Mouse (Mus musculus): ENCODE results near the gene Lck.
A peak's percentile ranks its signal among the peaks of the same experiment; 100 is the strongest.

Gene Lck

DNA sequence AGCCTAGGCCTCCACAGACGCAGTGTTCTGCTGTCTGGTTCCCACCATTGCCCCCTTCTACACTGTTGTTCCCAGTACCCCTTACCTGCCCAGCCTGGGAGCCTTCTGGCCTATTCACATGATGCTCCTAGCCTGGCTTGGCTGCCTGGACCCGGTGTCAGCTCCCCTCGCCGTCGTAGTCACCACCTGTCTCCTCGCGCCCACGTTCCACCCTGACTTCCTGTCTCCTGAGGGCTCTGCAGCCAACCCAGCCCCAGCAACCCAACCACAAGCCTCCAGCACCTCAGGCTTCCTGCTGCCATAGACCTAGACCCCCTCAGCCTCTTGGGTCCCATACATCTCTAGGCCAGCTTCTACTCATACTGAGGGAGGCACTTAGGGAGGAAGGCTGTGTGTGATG is at the start of gene Lck:
Gene Lck, minus strand, starts transcription at position 212 of the 400 bp plus-strand sequence.
- Histone ChIP-seq H3K36me3 (ENCODE audit: insufficient read depth, low read length) (no peaks in the 10 kb centered on the region), H3K9me3 (ENCODE audit: low read length) (no peaks in the 10 kb centered on the region), H3K4me1 (replicated peaks; ENCODE audit: low read depth, low read length) (peaks cover 52% of the 10 kb centered on the region), H3K27me3 (ENCODE audit: insufficient read depth, low read length) (peaks cover 13% of the 10 kb centered on the region; the same call in 1 of the 2 replicates), H3K4me3 (replicated peaks; ENCODE audit: low read length) (no peak within 1 kb of the TSS)
- TF ChIP-seq NANOG (IDR thresholded peaks at IDR 0.05; ENCODE audit: borderline replicate concordance, low read length) (no peak), CTCF (conservative IDR thresholded peaks at IDR 0.05; ENCODE audit: low read length) (no peak), POU5F1 (IDR thresholded peaks at IDR 0.05; ENCODE audit: borderline replicate concordance, low read length) (no peak)

- H3K4me1 ChIP-seq (replicated peaks; ENCODE audit: low read depth, low read length) = peaks cover 82% of the 10 kb centered on the region
- H3K27me3 ChIP-seq (ENCODE audit: insufficient read depth, low read length) = no peaks in the 10 kb centered on the region
- peaks cover 29% of the 10 kb centered on the region for H3K36me3 ChIP-seq (ENCODE audit: insufficient read depth, low read length)
- no peak for TF ChIP-seq NANOG (IDR thresholded peaks at IDR 0.05; ENCODE audit: borderline replicate concordance, low read length)
- TF ChIP-seq POU5F1 (IDR thresholded peaks at IDR 0.05; ENCODE audit: borderline replicate concordance, low read length) = no peak
- no peak for TF ChIP-seq CTCF (conservative IDR thresholded peaks at IDR 0.05; ENCODE audit: low read length)
- H3K9me3 ChIP-seq (ENCODE audit: low read length) = no peaks in the 10 kb centered on the region
- H3K4me3 ChIP-seq (replicated peaks; ENCODE audit: low read length) = peak overlapping the region; percentile 73
These were observed 49.5 kb upstream of the Lck start for GRCm38 (mm10) chr4:129622803-129623535.

- Histone ChIP-seq H3K4me1 (replicated peaks; ENCODE audit: low read depth, low read length) (peaks cover 85% of the 10 kb centered on the region), H3K27me3 (ENCODE audit: insufficient read depth, low read length) (no peaks in the 10 kb centered on the region)
These were observed 48.8 kb upstream of the Lck start for GRCm38 (mm10) chr4:129622120-129622802.

DNA sequence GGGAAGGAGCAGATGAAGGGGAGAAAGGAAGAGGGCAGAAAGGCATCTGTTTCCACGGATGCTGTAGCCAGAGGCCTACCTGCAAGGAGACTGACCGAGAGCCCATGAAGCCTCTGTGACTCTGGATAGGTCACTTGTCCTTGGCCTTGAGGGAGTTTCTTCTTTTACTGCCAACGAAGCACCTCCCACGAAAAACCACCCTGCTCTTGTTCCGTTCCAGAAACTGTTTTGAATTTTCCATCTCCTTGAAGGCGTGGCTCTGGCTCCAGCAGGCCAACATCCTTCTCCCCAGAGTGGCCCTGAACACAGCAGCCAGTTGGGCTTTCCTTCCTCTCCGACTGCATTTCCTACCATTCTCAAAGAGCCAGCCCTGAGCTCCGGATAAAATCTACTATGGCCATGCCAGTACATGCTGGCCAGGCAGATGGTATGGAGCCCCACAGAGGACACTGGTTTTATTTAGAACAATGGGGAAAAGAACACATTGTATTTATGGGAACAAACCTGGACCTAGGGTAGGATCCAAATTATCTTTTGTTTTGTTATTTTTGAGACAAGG is 47.9 kb upstream of the Lck start:
- no peak for TF ChIP-seq CTCF (conservative IDR thresholded peaks at IDR 0.05; ENCODE audit: low read length)
- TF ChIP-seq NANOG (IDR thresholded peaks at IDR 0.05; ENCODE audit: borderline replicate concordance, low read length) = no peak
- TF ChIP-seq POU5F1 (IDR thresholded peaks at IDR 0.05; ENCODE audit: borderline replicate concordance, low read length) = no peak
- peaks cover 81% of the 10 kb centered on the region for H3K4me1 ChIP-seq (replicated peaks; ENCODE audit: low read depth, low read length)
- H3K9me3 ChIP-seq (ENCODE audit: low read length) = no peaks in the 10 kb centered on the region
- no peak overlapping the region for H3K4me3 ChIP-seq (replicated peaks; ENCODE audit: low read length)
- H3K36me3 ChIP-seq (ENCODE audit: insufficient read depth, low read length) = peaks cover 27% of the 10 kb centered on the region
- H3K27me3 ChIP-seq (ENCODE audit: insufficient read depth, low read length) = no peaks in the 10 kb centered on the region

More at GRCm38 (mm10) chr4:129622120-129622802, 48.8 kb upstream of the Lck start:
- Histone ChIP-seq H3K4me3 (replicated peaks; ENCODE audit: low read length) (peak overlapping the region; percentile 73), H3K36me3 (ENCODE audit: insufficient read depth, low read length) (peaks cover 27% of the 10 kb centered on the region), H3K9me3 (ENCODE audit: low read length) (no peaks in the 10 kb centered on the region)
- TF ChIP-seq POU5F1 (IDR thresholded peaks at IDR 0.05; ENCODE audit: borderline replicate concordance, low read length) = no peak
- no peak for TF ChIP-seq CTCF (conservative IDR thresholded peaks at IDR 0.05; ENCODE audit: low read length)
- no peak for TF ChIP-seq NANOG (IDR thresholded peaks at IDR 0.05; ENCODE audit: borderline replicate concordance, low read length)

DNA sequence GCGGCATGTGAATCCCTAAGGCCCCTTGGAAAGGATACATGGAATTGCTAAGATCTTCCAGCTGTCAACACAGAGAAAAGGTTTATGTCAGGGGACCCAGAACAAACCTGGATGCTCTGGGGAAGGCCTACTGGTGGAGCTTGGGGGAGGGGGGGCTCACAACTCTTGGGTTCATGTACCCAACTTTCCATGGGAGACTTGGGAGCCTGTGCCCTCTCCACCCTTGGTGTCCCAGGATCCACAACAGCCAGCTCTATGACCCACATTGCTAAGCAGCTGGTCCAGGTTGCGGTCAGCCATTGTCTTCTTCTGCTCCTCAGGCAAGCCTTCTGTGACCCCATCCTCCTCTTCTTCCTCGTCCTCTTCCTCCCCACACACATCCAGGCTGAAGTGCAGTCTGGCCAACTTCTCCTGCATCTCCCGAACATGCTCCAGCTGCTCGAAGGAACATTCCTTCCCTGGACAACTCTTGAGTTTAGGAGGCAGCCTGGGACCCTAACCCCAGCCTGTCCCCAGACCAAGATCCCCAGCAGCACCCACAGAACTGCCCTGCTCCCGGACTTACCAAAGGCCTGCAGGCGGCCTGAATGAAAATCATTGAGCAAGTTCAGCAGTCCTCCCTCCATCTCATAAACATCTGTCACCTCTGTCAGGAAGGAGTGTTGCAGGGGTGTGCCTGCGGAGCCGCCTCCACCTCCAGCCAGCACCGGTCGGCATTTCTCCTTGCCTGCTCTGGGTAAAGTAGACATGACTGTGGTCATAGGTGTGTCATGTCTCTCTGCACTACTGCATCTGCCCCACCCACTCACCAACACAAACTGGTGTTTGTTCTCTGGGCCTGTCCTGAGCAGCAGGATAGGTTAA is 47.2 kb upstream of the Lck start:
- H3K4me1 ChIP-seq (replicated peaks; ENCODE audit: low read depth, low read length) = peaks cover 74% of the 10 kb centered on the region
- no peak overlapping the region for H3K4me3 ChIP-seq (replicated peaks; ENCODE audit: low read length)
- peaks cover 27% of the 10 kb centered on the region for H3K36me3 ChIP-seq (ENCODE audit: insufficient read depth, low read length)
- no peaks in the 10 kb centered on the region for H3K27me3 ChIP-seq (ENCODE audit: insufficient read depth, low read length)
- H3K9me3 ChIP-seq (ENCODE audit: low read length) = no peaks in the 10 kb centered on the region
- TF ChIP-seq POU5F1 (IDR thresholded peaks at IDR 0.05; ENCODE audit: borderline replicate concordance, low read length) (no peak), NANOG (IDR thresholded peaks at IDR 0.05; ENCODE audit: borderline replicate concordance, low read length) (no peak), CTCF (conservative IDR thresholded peaks at IDR 0.05; ENCODE audit: low read length) (no peak)

DNA sequence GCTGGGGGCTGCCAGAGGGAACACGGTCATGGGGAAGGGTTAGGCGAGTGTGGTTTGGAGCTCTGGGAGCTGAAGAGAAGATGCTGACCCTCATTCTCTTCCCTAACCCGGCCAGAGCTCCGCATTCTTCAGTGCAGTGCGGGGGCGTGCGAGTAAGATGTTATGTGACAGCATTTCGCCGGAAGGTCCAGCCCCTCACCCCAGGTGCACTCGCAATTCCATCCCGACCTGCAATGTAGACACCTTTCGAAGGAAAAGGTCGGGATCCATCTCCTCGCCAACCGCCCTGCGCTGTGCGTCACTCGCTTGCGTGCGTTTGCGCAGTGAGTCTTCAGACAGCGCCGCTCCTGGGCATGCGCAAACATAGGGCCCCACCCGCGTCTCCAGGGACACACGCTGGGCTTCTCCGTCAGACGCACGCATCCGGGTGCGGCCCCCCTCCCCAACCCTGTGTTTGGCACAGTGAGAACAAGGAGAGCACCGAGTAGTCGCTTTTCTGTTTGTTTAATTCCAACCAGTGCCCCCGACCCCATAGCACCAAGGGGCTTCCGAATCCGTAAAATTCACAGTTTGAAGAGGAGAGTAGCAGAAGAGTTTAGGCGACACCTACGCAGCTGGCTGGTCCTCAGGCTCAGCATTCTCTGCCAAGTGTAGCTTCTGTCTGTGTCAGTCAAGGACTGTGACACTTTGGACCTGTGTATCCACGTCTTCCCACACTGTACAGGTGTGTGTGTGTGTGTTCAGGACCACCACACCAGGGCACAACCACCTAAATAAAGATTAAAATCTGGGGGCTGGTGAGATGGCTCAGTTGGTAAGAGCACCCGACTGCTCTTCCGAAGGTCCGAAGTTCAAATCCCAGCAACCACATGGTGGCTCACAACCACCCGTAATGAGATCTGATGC is 45.6 kb upstream of the Lck start, which contains the start of gene Iqcc:
Gene Iqcc, minus strand, starts transcription at position 314 of the 906 bp plus-strand sequence.
- H3K36me3 ChIP-seq (ENCODE audit: insufficient read depth, low read length) = peaks cover 22% of the 10 kb centered on the region
- TF ChIP-seq POU5F1 (IDR thresholded peaks at IDR 0.05; ENCODE audit: borderline replicate concordance, low read length) (no peak), NANOG (IDR thresholded peaks at IDR 0.05; ENCODE audit: borderline replicate concordance, low read length) (no peak), CTCF (conservative IDR thresholded peaks at IDR 0.05; ENCODE audit: low read length) (no peak)

DNA sequence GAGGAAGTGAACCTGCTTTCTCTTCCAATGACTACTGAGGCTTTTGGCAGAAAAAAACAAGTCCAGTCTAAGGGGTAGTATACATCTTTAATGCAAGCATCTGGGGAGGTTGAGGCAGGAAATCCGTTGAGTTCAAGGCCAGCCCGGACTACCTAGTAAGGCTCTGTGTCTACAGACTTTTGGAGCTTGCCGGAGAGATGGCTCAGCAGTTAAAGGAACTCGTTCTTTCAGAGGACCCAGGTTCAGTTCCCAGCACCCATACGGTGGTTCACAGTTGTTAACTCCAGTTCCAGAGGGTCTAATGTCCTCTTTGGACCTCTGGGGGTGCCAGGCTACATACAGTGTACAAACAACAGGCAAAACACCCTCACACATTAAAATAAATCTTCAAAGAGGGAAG is 44.6 kb upstream of the Lck start:
- Histone ChIP-seq H3K9me3 (ENCODE audit: low read length) (no peaks in the 10 kb centered on the region), H3K27me3 (ENCODE audit: insufficient read depth, low read length) (no peaks in the 10 kb centered on the region), H3K4me1 (replicated peaks; ENCODE audit: low read depth, low read length) (peaks cover 65% of the 10 kb centered on the region), H3K4me3 (replicated peaks; ENCODE audit: low read length) (peak overlapping the region; percentile 84), H3K36me3 (ENCODE audit: insufficient read depth, low read length) (peaks cover 22% of the 10 kb centered on the region)
- no peak for TF ChIP-seq CTCF (conservative IDR thresholded peaks at IDR 0.05; ENCODE audit: low read length)
- no peak for TF ChIP-seq POU5F1 (IDR thresholded peaks at IDR 0.05; ENCODE audit: borderline replicate concordance, low read length)
- no peak for TF ChIP-seq NANOG (IDR thresholded peaks at IDR 0.05; ENCODE audit: borderline replicate concordance, low read length)

More for the DNA sequence above, 45.6 kb upstream of the Lck start, which contains the start of gene Iqcc:
- Histone ChIP-seq H3K4me1 (replicated peaks; ENCODE audit: low read depth, low read length) (peaks cover 64% of the 10 kb centered on the region), H3K4me3 (replicated peaks; ENCODE audit: low read length) (peak within 1 kb of the TSS; percentile 84), H3K9me3 (ENCODE audit: low read length) (no peaks in the 10 kb centered on the region), H3K27me3 (ENCODE audit: insufficient read depth, low read length) (no peaks in the 10 kb centered on the region)

Data from E14TG2a.4 (cell line).